Mouse (Mus musculus): ENCODE results near the gene Eqtn. TPM values are rescaled to one million over a fixed set of nuclear protein-coding genes. Genes with fewer than 3 reads are reported as not detected.
A peak's percentile ranks its signal among the peaks of the same experiment; 100 is the strongest.

Eqtn gene
- polyA plus RNA-seq (2015; fragmentation: Nextera tagmentation; extraction: Ambion mirVana), result not detected in 2 replicates

GRCm38 (mm10) chr4:94928743-94929142 is at the start of gene Eqtn:
Gene Eqtn (minus strand): TSS chr4:94928843.
- Histone ChIP-seq H3K4me3 (ENCODE audit: low read depth, low read length) (no peak within 1 kb of the TSS), H3K27me3 (ENCODE audit: insufficient read depth, low read length) (no peaks in the 10 kb centered on the region), H3K27ac (ENCODE audit: low read depth) (no peak within 1 kb of the TSS), H3K9ac (replicated peaks) (no peak within 1 kb of the TSS), H3K36me3 (replicated peaks; ENCODE audit: insufficient read depth, low read length) (no peaks in the 10 kb centered on the region), H3K4me1 (ENCODE audit: insufficient read depth) (no peaks in the 10 kb centered on the region), H3K9me3 (ENCODE audit: low read length) (no peaks in the 10 kb centered on the region), H3K4me2 (ENCODE audit: low read depth, low read length) (no peak within 1 kb of the TSS)
- no peak for DNase-seq
- no peak for TF ChIP-seq EP300 (IDR thresholded peaks at IDR 0.05; ENCODE audit: low read depth)
- TF ChIP-seq CTCF (IDR thresholded peaks at IDR 0.05; ENCODE audit: low read depth), result no peak
- ATAC-seq, result no peak

- DNase-seq (no peak), ATAC-seq (no peak)
- H3K36me3 ChIP-seq (replicated peaks; ENCODE audit: insufficient read depth, low read length), result peaks cover 18% of the 10 kb centered on the region
- H3K9me3 ChIP-seq (ENCODE audit: low read length), result no peaks in the 10 kb centered on the region
- 84% methylated on average over 2 of the region's 2 CpGs for WGBS (ENCODE audit: insufficient replicate concordance)
- H3K4me2 ChIP-seq (ENCODE audit: low read depth, low read length), result no peak overlapping the region
- H3K9ac ChIP-seq (replicated peaks), result no peak overlapping the region
- TF ChIP-seq CTCF (IDR thresholded peaks at IDR 0.05; ENCODE audit: low read depth), result no peak
- no peak for TF ChIP-seq EP300 (IDR thresholded peaks at IDR 0.05; ENCODE audit: low read depth)
- no peak overlapping the region for H3K27ac ChIP-seq (ENCODE audit: low read depth)
- no peak overlapping the region for H3K4me3 ChIP-seq (ENCODE audit: low read depth, low read length)
- H3K4me1 ChIP-seq (ENCODE audit: insufficient read depth), result peaks cover 12% of the 10 kb centered on the region
- H3K27me3 ChIP-seq (ENCODE audit: insufficient read depth, low read length), result no peaks in the 10 kb centered on the region
These were observed 44.7 kb upstream of the Eqtn start for GRCm38 (mm10) chr4:94973321-94973720.

- no peak overlapping the region for H3K4me3 ChIP-seq (ENCODE audit: low read depth, low read length)
- no peaks in the 10 kb centered on the region for H3K9me3 ChIP-seq (ENCODE audit: low read length)
- H3K36me3 ChIP-seq (replicated peaks; ENCODE audit: insufficient read depth, low read length), result peaks cover 58% of the 10 kb centered on the region
- TF ChIP-seq CTCF (IDR thresholded peaks at IDR 0.05; ENCODE audit: low read depth) (no peak), EP300 (IDR thresholded peaks at IDR 0.05; ENCODE audit: low read depth) (no peak)
- H3K4me1 ChIP-seq (ENCODE audit: insufficient read depth), result no peaks in the 10 kb centered on the region
- H3K4me2 ChIP-seq (ENCODE audit: low read depth, low read length), result no peak overlapping the region
- WGBS (ENCODE audit: insufficient replicate concordance), result 57% methylated on average over 3 of the region's 3 CpGs
- H3K27me3 ChIP-seq (ENCODE audit: insufficient read depth, low read length), result no peaks in the 10 kb centered on the region
- no peak overlapping the region for H3K27ac ChIP-seq (ENCODE audit: low read depth)
- ATAC-seq (no peak), DNase-seq (no peak)
- no peak overlapping the region for H3K9ac ChIP-seq (replicated peaks)
These were observed 24.1 kb upstream of the Eqtn start for GRCm38 (mm10) chr4:94952773-94953172.

- H3K36me3 ChIP-seq (replicated peaks; ENCODE audit: insufficient read depth, low read length), result peaks cover 28% of the 10 kb centered on the region
- H3K9ac ChIP-seq (replicated peaks), result no peak overlapping the region
- H3K9me3 ChIP-seq (ENCODE audit: low read length), result no peaks in the 10 kb centered on the region
- no peak overlapping the region for H3K27ac ChIP-seq (ENCODE audit: low read depth)
- WGBS (ENCODE audit: insufficient replicate concordance), result 85% methylated on average over 11 of the region's 11 CpGs
- H3K4me3 ChIP-seq (ENCODE audit: low read depth, low read length), result no peak overlapping the region
- TF ChIP-seq EP300 (IDR thresholded peaks at IDR 0.05; ENCODE audit: low read depth), result no peak
- TF ChIP-seq CTCF (IDR thresholded peaks at IDR 0.05; ENCODE audit: low read depth), result no peak
- ATAC-seq (no peak), DNase-seq (no peak)
- H3K4me1 ChIP-seq (ENCODE audit: insufficient read depth), result no peaks in the 10 kb centered on the region
- no peak overlapping the region for H3K4me2 ChIP-seq (ENCODE audit: low read depth, low read length)
- H3K27me3 ChIP-seq (ENCODE audit: insufficient read depth, low read length), result no peaks in the 10 kb centered on the region
These were observed 12.7 kb upstream of the Eqtn start for GRCm38 (mm10) chr4:94941221-94941855.

- TF ChIP-seq EP300 (IDR thresholded peaks at IDR 0.05; ENCODE audit: low read depth), result no peak
- TF ChIP-seq CTCF (IDR thresholded peaks at IDR 0.05; ENCODE audit: low read depth), result no peak
- no peak for DNase-seq
- H3K4me3 ChIP-seq (ENCODE audit: low read depth, low read length), result no peak overlapping the region
- WGBS (ENCODE audit: insufficient replicate concordance), result 39% methylated on average over 3 of the region's 3 CpGs
- no peaks in the 10 kb centered on the region for H3K4me1 ChIP-seq (ENCODE audit: insufficient read depth)
- no peak for ATAC-seq
- no peaks in the 10 kb centered on the region for H3K27me3 ChIP-seq (ENCODE audit: insufficient read depth, low read length)
- H3K27ac ChIP-seq (ENCODE audit: low read depth), result no peak overlapping the region
- H3K4me2 ChIP-seq (ENCODE audit: low read depth, low read length), result no peak overlapping the region
- no peaks in the 10 kb centered on the region for H3K9me3 ChIP-seq (ENCODE audit: low read length)
- no peak overlapping the region for H3K9ac ChIP-seq (replicated peaks)
- no peaks in the 10 kb centered on the region for H3K36me3 ChIP-seq (replicated peaks; ENCODE audit: insufficient read depth, low read length)
These were observed 26.9 kb downstream of the Eqtn start for GRCm38 (mm10) chr4:94901780-94902179.

- H3K4me3 ChIP-seq (ENCODE audit: low read depth, low read length), result no peak overlapping the region
- H3K27me3 ChIP-seq (ENCODE audit: insufficient read depth, low read length), result no peaks in the 10 kb centered on the region
- H3K36me3 ChIP-seq (replicated peaks; ENCODE audit: insufficient read depth, low read length), result no peaks in the 10 kb centered on the region
- ATAC-seq (no peak), DNase-seq (no peak)
- no peak overlapping the region for H3K9ac ChIP-seq (replicated peaks)
- no peaks in the 10 kb centered on the region for H3K4me1 ChIP-seq (ENCODE audit: insufficient read depth)
- TF ChIP-seq EP300 (IDR thresholded peaks at IDR 0.05; ENCODE audit: low read depth) (no peak), CTCF (IDR thresholded peaks at IDR 0.05; ENCODE audit: low read depth) (peak; percentile 60)
- no peak overlapping the region for H3K27ac ChIP-seq (ENCODE audit: low read depth)
- WGBS (ENCODE audit: insufficient replicate concordance), result 4% methylated on average over 2 of the region's 2 CpGs
- no peaks in the 10 kb centered on the region for H3K9me3 ChIP-seq (ENCODE audit: low read length)
- H3K4me2 ChIP-seq (ENCODE audit: low read depth, low read length), result no peak overlapping the region
These were observed 27.9 kb downstream of the Eqtn start for GRCm38 (mm10) chr4:94900744-94901143.

Other genes with a start within 250 kb of the Eqtn start
- 3.8 TPM in 2 replicates for gene Tek, start 189.6 kb downstream of the Eqtn start, polyA plus RNA-seq (2015; fragmentation: Nextera tagmentation; extraction: Ambion mirVana)
- gene Mysm1, start 50.3 kb upstream of the Eqtn start, polyA plus RNA-seq (2015; fragmentation: Nextera tagmentation; extraction: Ambion mirVana), result 6.1 and 9.3 TPM in 2 replicates
- 5.7 and 6.4 TPM in 2 replicates for gene Jun, start 123.4 kb upstream of the Eqtn start, polyA plus RNA-seq (2015; fragmentation: Nextera tagmentation; extraction: Ambion mirVana)

All from liver, postnatal 0 days (tissue).